Mouse (Mus musculus) hematopoietic stem cell, adult 5-6 weeks (primary cell): Measurements from ENCODE around the gene Rfx7. TPM values are rescaled to one million over a fixed set of nuclear protein-coding genes. Genes with fewer than 3 reads are reported as not detected.

Experiments
- ATAC-seq, 2 experiments: fragments of 125-278 bp in 1 of 2; replicated peaks in 1 of 2; 2 replicates each; pipeline ENCODE4 v1.8.0; 2016 to 2017; ENCODE audit warnings: inconsistent platforms in 2 of 2, mild to moderate bottlenecking in 2 of 2, moderate number of reproducible peaks in 2 of 2, low read depth in 1 of 2, moderate TSS enrichment in 1 of 2; ENCODE audit not compliant: low FRiP score in 2 of 2, poor library complexity in 2 of 2, severe bottlenecking in 2 of 2, insufficient read depth in 1 of 2, low TSS enrichment in 1 of 2
- total RNA-seq: library from RNA; stranded (forward); fragments of 172-1452, 232-1000 nt; gene quantifications from 2 replicates; pipeline ENCODE4 v1.2.3, GENCODE M21; 2017

Rfx7 gene
- 38.4 and 43.1 TPM in 2 replicates for total RNA-seq

- ATAC-seq, result no peak
Measured at GRCm38 (mm10) chr9:72531996-72532380, at the start of gene Rfx7. Gene Rfx7 (plus strand): TSS chr9:72532240.

GRCm38 (mm10) chr9:72488523-72488922 lies 43.5 kb upstream of the Rfx7 start:
- no peak for ATAC-seq

GRCm38 (mm10) chr9:72489131-72489530 lies 42.9 kb upstream of the Rfx7 start:
- ATAC-seq, result no peak

- ATAC-seq, result peak; percentile 98
Measured at GRCm38 (mm10) chr9:72491559-72492193, 40.4 kb upstream of the Rfx7 start.

- peak; percentile 14 to 17; a peak in 1 of 4 replicates for ATAC-seq
Measured at GRCm38 (mm10) chr9:72492194-72492565, 39.9 kb upstream of the Rfx7 start, which contains the start of gene Tex9. Gene Tex9 (minus strand): TSS chr9:72492212.

- no peak for ATAC-seq
Measured at GRCm38 (mm10) chr9:72493465-72493864, 38.6 kb upstream of the Rfx7 start.

- no peak for ATAC-seq
Measured at GRCm38 (mm10) chr9:72493984-72494685, 37.9 kb upstream of the Rfx7 start.

- ATAC-seq, result no peak
Measured at GRCm38 (mm10) chr9:72496691-72497090, 35.3 kb upstream of the Rfx7 start.

- ATAC-seq, result no peak
Measured at GRCm38 (mm10) chr9:72497171-72497570, 34.9 kb upstream of the Rfx7 start.

GRCm38 (mm10) chr9:72512229-72512981 lies 19.6 kb upstream of the Rfx7 start:
- no peak for ATAC-seq

- no peak for ATAC-seq
Measured at GRCm38 (mm10) chr9:72515366-72515765, 16.7 kb upstream of the Rfx7 start.

- ATAC-seq, result no peak
Measured at GRCm38 (mm10) chr9:72519246-72519645, 12.8 kb upstream of the Rfx7 start.

GRCm38 (mm10) chr9:72520849-72521248 lies 11.2 kb upstream of the Rfx7 start:
- ATAC-seq, result no peak

GRCm38 (mm10) chr9:72526091-72526490 lies 5.9 kb upstream of the Rfx7 start:
- ATAC-seq, result peak; percentile 28 to 61; a peak in 1 of 4 replicates

- ATAC-seq, result peak; percentile 77 to 83
Measured at GRCm38 (mm10) chr9:72530237-72530636, 1.8 kb upstream of the Rfx7 start.

- no peak for ATAC-seq
Measured at GRCm38 (mm10) chr9:72530824-72531223, 1.2 kb upstream of the Rfx7 start.

GRCm38 (mm10) chr9:72531291-72531995 lies 597 bp upstream of the Rfx7 start:
- peak; percentile 62 to 63 for ATAC-seq
